Mouse (Mus musculus): Measurements from ENCODE around the gene Pear1.

DNA sequence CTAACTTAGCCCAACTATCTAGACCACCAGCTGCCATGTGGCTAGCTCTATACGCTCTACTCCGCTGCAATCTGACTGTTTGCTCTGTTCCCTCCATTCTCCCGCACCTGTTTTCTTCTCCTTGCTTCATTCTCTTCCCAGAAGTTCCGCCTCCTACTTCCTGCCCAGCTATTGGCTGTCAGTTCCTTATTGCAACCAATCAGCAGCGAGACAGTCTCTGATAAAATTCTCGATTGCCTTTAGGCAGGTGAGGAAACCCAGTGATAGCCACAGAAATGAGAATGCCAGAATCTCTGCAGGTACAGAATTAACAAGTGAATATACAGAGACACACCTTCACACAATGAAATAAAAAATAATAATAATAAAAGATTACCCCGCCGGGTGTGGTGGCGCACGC lies 4.9 kb upstream of the Pear1 start:
- no peak for TF ChIP-seq GATA1 (IDR thresholded peaks at IDR 0.05; ENCODE audit: borderline replicate concordance, low read length)
- TF ChIP-seq FLI1 (IDR thresholded peaks at IDR 0.05; ENCODE audit: low read length), result no peak

Data from megakaryocyte, embryonic 14.5 days (primary cell).